12 mouse cellular contexts compared by ENCODE assay signal in genomic region chr17:85311348-85311747, GRCm38 (mm10).
DNase-seq lines count a peak whose midpoint lies in the region; ATAC-seq and TF ChIP-seq lines count a peak whose summit lies in the region.
"Had no signal": no experiment of that assay in that cellular context is flagged by ENCODE, and none has a peak within 500 bp of the region (broad histone marks: within the 10 kb centered on the region; RNA-seq: fewer than 3 reads in every experiment).

No protein-coding gene starts in this region.

- no peaks in the 10 kb centered on the region for H3K4me1 ChIP-seq in embryonic facial prominence, embryonic 11.5 days (ENCODE audit: control insufficient read depth, insufficient read depth, low read length)
- no peaks in the 10 kb centered on the region for H3K4me1 ChIP-seq in embryonic facial prominence, embryonic 10.5 days
- no peaks in the 10 kb centered on the region for H3K4me1 ChIP-seq in cortical plate, adult 2 months (ENCODE audit: control insufficient read depth, insufficient read depth, low read length)
- no peaks in the 10 kb centered on the region for H3K4me1 ChIP-seq in midbrain, postnatal 0 days (ENCODE audit: insufficient read depth, low read length)
- H3K4me1 ChIP-seq: liver, embryonic 12.5 days had no signal

- intact Hi-C loops in heart, postnatal 36 days (cut with DNase I): no loop called here

- H3K36me3 ChIP-seq in embryonic facial prominence, embryonic 11.5 days (replicated peaks; ENCODE audit: control insufficient read depth, insufficient read depth, low read depth, low read length): no peaks in the 10 kb centered on the region
- no peaks in the 10 kb centered on the region for H3K36me3 ChIP-seq in embryonic facial prominence, embryonic 10.5 days (replicated peaks)
- H3K36me3 ChIP-seq in midbrain, postnatal 0 days (ENCODE audit: insufficient read depth, low read length): no peaks in the 10 kb centered on the region
- H3K36me3 ChIP-seq: liver, embryonic 12.5 days had no signal

- DNase-seq in embryonic facial prominence, embryonic 11.5 days (ENCODE audit: low spot score): peak; percentile 3
- DNase-seq in embryonic facial prominence, embryonic 10.5 days (ENCODE audit: low spot score): no peak
- DNase-seq in layer of hippocampus, adult 9-10 months (ENCODE audit: low spot score): peak; percentile 22
- DNase-seq in midbrain, postnatal 0 days (ENCODE audit: low spot score): peak; percentile 52
- DNase-seq in heart, postnatal 36 days: no peak
- no peak for DNase-seq in yolk sac, embryonic 10.5 days (ENCODE audit: low spot score)
- no peak for DNase-seq in lung, adult 18-20 months
- DNase-seq: kidney, postnatal 36 days; lung, postnatal 36 days; thymus, postnatal 14 days had no signal

- no peak overlapping the region for H3K4me3 ChIP-seq in embryonic facial prominence, embryonic 11.5 days (ENCODE audit: low read depth, low read length)
- no peak overlapping the region for H3K4me3 ChIP-seq in embryonic facial prominence, embryonic 10.5 days
- no peak overlapping the region for H3K4me3 ChIP-seq in cortical plate, adult 2 months (ENCODE audit: insufficient read depth, low read length)
- no peak overlapping the region for H3K4me3 ChIP-seq in midbrain, postnatal 0 days (ENCODE audit: low read depth, low read length)
- H3K4me3 ChIP-seq: liver, embryonic 12.5 days had no signal

- no peak overlapping the region for H3K27ac ChIP-seq in embryonic facial prominence, embryonic 11.5 days (replicated peaks; ENCODE audit: low read depth, low read length)
- no peak overlapping the region for H3K27ac ChIP-seq in embryonic facial prominence, embryonic 10.5 days (replicated peaks)
- H3K27ac ChIP-seq in cortical plate, adult 2 months (ENCODE audit: insufficient read depth, low read length): no peak overlapping the region
- H3K27ac ChIP-seq in midbrain, postnatal 0 days (ENCODE audit: low read depth, low read length): no peak overlapping the region
- H3K27ac ChIP-seq: liver, embryonic 12.5 days had no signal

- H3K9ac ChIP-seq in embryonic facial prominence, embryonic 11.5 days (replicated peaks; ENCODE audit: low read length): no peak overlapping the region
- H3K9ac ChIP-seq in midbrain, postnatal 0 days (replicated peaks; ENCODE audit: low read length, poor library complexity, severe bottlenecking): no peak overlapping the region
- H3K9ac ChIP-seq: liver, embryonic 12.5 days had no signal

- no peak overlapping the region for H3K4me2 ChIP-seq in embryonic facial prominence, embryonic 11.5 days (ENCODE audit: low read depth, low read length)
- no peak overlapping the region for H3K4me2 ChIP-seq in midbrain, postnatal 0 days (ENCODE audit: low read depth, low read length, poor library complexity, severe bottlenecking)
- H3K4me2 ChIP-seq: liver, embryonic 12.5 days had no signal

- H3K9me3 ChIP-seq in embryonic facial prominence, embryonic 11.5 days (replicated peaks; ENCODE audit: control insufficient read depth, low read length): no peaks in the 10 kb centered on the region
- H3K9me3 ChIP-seq in embryonic facial prominence, embryonic 10.5 days: no peaks in the 10 kb centered on the region
- no peaks in the 10 kb centered on the region for H3K9me3 ChIP-seq in midbrain, postnatal 0 days (ENCODE audit: low read length)
- H3K9me3 ChIP-seq: liver, embryonic 12.5 days had no signal

- no peaks in the 10 kb centered on the region for H3K27me3 ChIP-seq in embryonic facial prominence, embryonic 11.5 days (ENCODE audit: control insufficient read depth, insufficient read depth, low read length)
- no peaks in the 10 kb centered on the region for H3K27me3 ChIP-seq in embryonic facial prominence, embryonic 10.5 days (replicated peaks; ENCODE audit: low read depth, poor library complexity, severe bottlenecking)
- no peaks in the 10 kb centered on the region for H3K27me3 ChIP-seq in midbrain, postnatal 0 days (ENCODE audit: insufficient read depth, low read length)

- no peak for TF ChIP-seq POLR2A in cortical plate, adult 2 months (IDR thresholded peaks at IDR 0.05; ENCODE audit: extremely low read depth, insufficient read depth, low read length)

- peak; percentile 29; the same call in 1 of the 2 replicates for TF ChIP-seq CTCF in cortical plate, adult 2 months (IDR thresholded peaks at IDR 0.05; ENCODE audit: extremely low read depth, insufficient read depth, low read length)
- TF ChIP-seq CTCF in midbrain, postnatal 0 days (IDR thresholded peaks at IDR 0.05): peak; percentile 62

- 84% methylated on average over 13 of the region's 13 CpGs for WGBS in embryonic facial prominence, embryonic 11.5 days
- WGBS in embryonic facial prominence, embryonic 10.5 days: 86% methylated on average over 13 of the region's 13 CpGs
- 67% methylated on average over 13 of the region's 13 CpGs for WGBS in midbrain, postnatal 0 days

- ATAC-seq in embryonic facial prominence, embryonic 11.5 days (replicated peaks; ENCODE audit: insufficient number of reproducible peaks, low FRiP score, low TSS enrichment, low read depth): no peak
- no peak for ATAC-seq in midbrain, postnatal 0 days (ENCODE audit: low FRiP score)
- ATAC-seq: liver, embryonic 12.5 days had no signal

Comparison
In these comparisons a context has a peak if more than half of its experiments do, and no peak if none do; other contexts are left out.
1. DNase-seq: peak in embryonic facial prominence, embryonic 11.5 days (single experiment), layer of hippocampus, adult 9-10 months (single experiment) and midbrain, postnatal 0 days (single experiment); none in embryonic facial prominence, embryonic 10.5 days (single experiment), heart, postnatal 36 days (0 of 2), yolk sac, embryonic 10.5 days (single experiment) and lung, adult 18-20 months (0 of 2).